Mouse (Mus musculus) MEL (cell line): ENCODE results near the gene B4galt1. TPM values are rescaled to one million over a fixed set of nuclear protein-coding genes. Genes with fewer than 3 reads are reported as not detected.
A peak's percentile ranks its signal among the peaks of the same experiment; 100 is the strongest.

Source experiments
- DNase-seq: peaks from one replicate; pipeline ENCODE4 v3.0.0; 2011; ENCODE audit warnings: low read depth, low spot score
- H3K27ac ChIP-seq: 2 replicates; pipeline ENCODE4 v1.5.1; 2012; ENCODE audit warnings: low read depth, mild to moderate bottlenecking, control low read depth, low read length, moderate library complexity; ENCODE audit not compliant: control insufficient read depth
- H3K27me3 ChIP-seq, 2 experiments: fragments of 150-350 bp in 1 of 2; sonication (generic) in 1 of 2; 2 replicates each; pipeline ENCODE4 v1.6.1; 2012; ENCODE audit warnings: low read length in 2 of 2, mild to moderate bottlenecking in 2 of 2, improper control_type of control experiment in 1 of 2, moderate library complexity in 1 of 2; ENCODE audit not compliant: insufficient read depth in 2 of 2, control insufficient read depth in 1 of 2
- H3K36me3 ChIP-seq, 2 experiments: 2 replicates each; pipeline ENCODE4 v1.6.1; 2012 to 2014; ENCODE audit warnings: low read length in 2 of 2, improper control_type of control experiment in 1 of 2, inconsistent platforms in 1 of 2, mild to moderate bottlenecking in 1 of 2; ENCODE audit not compliant: insufficient read depth in 2 of 2, control insufficient read depth in 1 of 2
- H3K4me1 ChIP-seq, 2 experiments: fragments of 150-350 bp in 1 of 2; sonication (generic) in 1 of 2; 2 replicates each; pipeline ENCODE4 v1.6.1; 2012; ENCODE audit warnings: low read length in 2 of 2, improper control_type of control experiment in 1 of 2, mild to moderate bottlenecking in 1 of 2; ENCODE audit not compliant: insufficient read depth in 2 of 2, control insufficient read depth in 1 of 2
- H3K4me3 ChIP-seq, 2 experiments: fragments of 150-350 bp in 1 of 2; sonication (generic) in 1 of 2; 2 replicates each; pipeline ENCODE4 v1.5.1; 2012; ENCODE audit warnings: low read depth in 2 of 2, low read length in 2 of 2, mild to moderate bottlenecking in 2 of 2, moderate library complexity in 2 of 2, control low read depth in 1 of 2, improper control_type of control experiment in 1 of 2; ENCODE audit not compliant: control insufficient read depth in 1 of 2, insufficient read depth in 1 of 2
- H3K79me2 ChIP-seq: 2 replicates; pipeline ENCODE4 v1.6.1; 2012; ENCODE audit warnings: mild to moderate bottlenecking, low read length, moderate library complexity; ENCODE audit not compliant: control insufficient read depth, poor library complexity, insufficient read depth
- H3K9ac ChIP-seq: 2 replicates; pipeline ENCODE4 v1.6.1; 2012; ENCODE audit warnings: low read depth, mild to moderate bottlenecking, control low read depth, low read length, moderate library complexity; ENCODE audit not compliant: control insufficient read depth, poor library complexity, severe bottlenecking
- H3K9me3 ChIP-seq: fragments of 150-350 bp; sonication (generic); replicated peaks from 2 replicates; pipeline ENCODE4 v1.6.1; 2012; ENCODE audit warnings: mild to moderate bottlenecking, low read length, improper control_type of control experiment, moderate library complexity; ENCODE audit not compliant: insufficient read depth
- E2F4 ChIP-seq: IDR thresholded peaks from 2 replicates; pipeline ENCODE4 v1.6.1; 2011; ENCODE audit warnings: low read depth, low read length, improper control_type of control experiment, borderline replicate concordance
- ELF1 ChIP-seq: IDR thresholded peaks from 2 replicates; pipeline ENCODE4 v1.6.1; 2014; ENCODE audit warnings: low read depth, mild to moderate bottlenecking, inconsistent platforms, low read length, improper control_type of control experiment, moderate library complexity
- ETS1 ChIP-seq: IDR thresholded peaks from 2 replicates; pipeline ENCODE4 v1.6.1; 2012; ENCODE audit warnings: low read depth, mild to moderate bottlenecking, inconsistent platforms, low read length, improper control_type of control experiment, moderate library complexity
- GATA1 ChIP-seq: IDR thresholded peaks from 2 replicates; pipeline ENCODE4 v1.6.1; 2011; ENCODE audit warnings: low read depth, low read length, improper control_type of control experiment
- JUND ChIP-seq: IDR thresholded peaks from 2 replicates; pipeline ENCODE4 v1.6.1; 2011; ENCODE audit warnings: low read depth, mild to moderate bottlenecking, improper control_type of control experiment, low read length
- MAFK ChIP-seq: IDR thresholded peaks from 2 replicates; pipeline ENCODE4 v1.6.1; 2011; ENCODE audit warnings: low read depth, mild to moderate bottlenecking, low read length, improper control_type of control experiment, borderline replicate concordance
- MAX ChIP-seq: IDR thresholded peaks from 2 replicates; pipeline ENCODE4 v1.6.1; 2011; ENCODE audit warnings: low read length, improper control_type of control experiment
- MAZ ChIP-seq: IDR thresholded peaks from 2 replicates; pipeline ENCODE4 v1.6.1; 2012; ENCODE audit warnings: low read depth, mild to moderate bottlenecking, inconsistent platforms, low read length, improper control_type of control experiment
- MXI1 ChIP-seq: IDR thresholded peaks from 2 replicates; pipeline ENCODE4 v1.6.1; 2011; ENCODE audit warnings: mild to moderate bottlenecking, low read depth, low read length, improper control_type of control experiment
- NELFE ChIP-seq: IDR thresholded peaks from 2 replicates; pipeline ENCODE4 v1.6.1; 2011; ENCODE audit warnings: low read depth, low read length, improper control_type of control experiment
- POLR2A ChIP-seq, 2 experiments: IDR thresholded peaks; 2 replicates each; pipeline ENCODE4 v1.6.1; 2011 to 2012; ENCODE audit warnings: low read length in 2 of 2, mild to moderate bottlenecking in 2 of 2, control low read depth in 1 of 2, improper control_type of control experiment in 1 of 2, low read depth in 1 of 2, moderate library complexity in 1 of 2; ENCODE audit not compliant: control insufficient read depth in 1 of 2, insufficient read depth in 1 of 2, poor library complexity in 1 of 2
- POLR2AphosphoS2 ChIP-seq: IDR thresholded peaks from 2 replicates; pipeline ENCODE4 v1.6.1; 2011; ENCODE audit warnings: low read length, improper control_type of control experiment
- POLR2AphosphoS5 ChIP-seq: IDR thresholded peaks from 2 replicates; pipeline ENCODE4 v1.6.1; 2012; ENCODE audit warnings: low read depth, borderline replicate concordance, mild to moderate bottlenecking, inconsistent platforms, low read length, moderate library complexity, mixed read lengths
- RAD21 ChIP-seq: IDR thresholded peaks from 2 replicates; pipeline ENCODE4 v1.6.1; 2011; ENCODE audit warnings: mild to moderate bottlenecking, low read depth, low read length, improper control_type of control experiment
- RCOR1 ChIP-seq: IDR thresholded peaks from 2 replicates; pipeline ENCODE4 v1.6.1; 2012; ENCODE audit warnings: low read depth, mild to moderate bottlenecking, inconsistent platforms, low read length, improper control_type of control experiment
- SIN3A ChIP-seq: IDR thresholded peaks from 2 replicates; pipeline ENCODE4 v1.6.1; 2012; ENCODE audit warnings: low read length, improper control_type of control experiment, inconsistent platforms
- SMC3 ChIP-seq: IDR thresholded peaks from 2 replicates; pipeline ENCODE4 v1.6.1; 2011; ENCODE audit warnings: low read depth, low read length, improper control_type of control experiment
- TAL1 ChIP-seq: IDR thresholded peaks from 2 replicates; pipeline ENCODE4 v1.6.1; 2012; ENCODE audit warnings: mild to moderate bottlenecking, inconsistent platforms, low read length, moderate library complexity, mixed read lengths
- TCF12 ChIP-seq: IDR thresholded peaks from 2 replicates; pipeline ENCODE4 v1.6.1; 2014; ENCODE audit warnings: low read depth, mild to moderate bottlenecking, inconsistent platforms, low read length, improper control_type of control experiment, moderate library complexity
- UBTF ChIP-seq: IDR thresholded peaks from 2 replicates; pipeline ENCODE4 v1.6.1; 2012; ENCODE audit warnings: low read depth, mild to moderate bottlenecking, inconsistent platforms, low read length, improper control_type of control experiment, moderate library complexity, borderline replicate concordance; ENCODE audit not compliant: insufficient read depth
- ZC3H11A ChIP-seq: IDR thresholded peaks from 2 replicates; pipeline ENCODE4 v1.6.1; 2012; ENCODE audit warnings: low read depth, mild to moderate bottlenecking, inconsistent platforms, low read length, improper control_type of control experiment
- ZKSCAN1 ChIP-seq: IDR thresholded peaks from 2 replicates; pipeline ENCODE4 v1.6.1; 2012; ENCODE audit warnings: low read depth, mild to moderate bottlenecking, inconsistent platforms, low read length, improper control_type of control experiment, moderate library complexity
- ZMIZ1 ChIP-seq: IDR thresholded peaks from 2 replicates; pipeline ENCODE4 v1.6.1; 2012; ENCODE audit warnings: low read depth, mild to moderate bottlenecking, inconsistent platforms, low read length, improper control_type of control experiment, moderate library complexity
- ZNF384 ChIP-seq: IDR thresholded peaks from 2 replicates; pipeline ENCODE4 v1.6.1; 2012; ENCODE audit warnings: low read depth, mild to moderate bottlenecking, inconsistent platforms, low read length, improper control_type of control experiment
- polyA plus RNA-seq, 2 experiments: library from polyadenylated mRNA; stranded (reverse) in 1 of 2; unstranded in 1 of 2; fragments of >175 nt in 1 of 2; fragments of >200 nt in 1 of 2; gene quantifications; 2 replicates each; pipeline versions ENCODE4 v1.2.1 to v1.2.4; 2012; ENCODE audit warnings: low replicate concordance in 2 of 2, low read depth in 1 of 2; ENCODE audit not compliant: insufficient read length in 2 of 2, insufficient read depth in 1 of 2, missing spikeins in 1 of 2
- total RNA-seq: library from RNA; depleted of rRNA; stranded (reverse); fragments of 300-350 nt; gene quantifications from 2 replicates; pipeline ENCODE4 v1.2.3, GENCODE M21; 2012

The B4galt1 gene
- total and polyA plus RNA-seq, 3 experiments: 10.8 to 22.5 TPM; not detected in 1

GRCm38 (mm10) chr4:40854387-40854933 is 655 bp upstream of the B4galt1 start:
- peaks cover 22% of the 10 kb centered on the region for H3K79me2 ChIP-seq
- no peak for DNase-seq
- TF ChIP-seq MXI1 (no peak), ZKSCAN1 (no peak), ZMIZ1 (no peak), GATA1 (no peak), POLR2A (IDR thresholded peaks at IDR 0.05; ENCODE audit: control insufficient read depth in 1 of 2, insufficient read depth in 1 of 2, low read depth in 1 of 2, low read length in 2 of 2, poor library complexity in 1 of 2) (no peak), NELFE (no peak), MAZ (no peak), ETS1 (no peak), JUND (no peak), RAD21 (no peak), E2F4 (no peak), ZC3H11A (no peak), SMC3 (no peak), MAFK (no peak), POLR2AphosphoS2 (no peak), POLR2AphosphoS5 (no peak), UBTF (no peak), RCOR1 (no peak)
- H3K4me1 ChIP-seq: peaks cover 7 to 37% of the 10 kb centered on the region in 2 experiments
- peak overlapping the region; percentile 71 for H3K9ac ChIP-seq
- no peaks in the 10 kb centered on the region for H3K27me3 ChIP-seq
- peak overlapping the region; percentile 44 for H3K27ac ChIP-seq
- no peaks in the 10 kb centered on the region for H3K9me3 ChIP-seq
- H3K4me3 ChIP-seq: peak overlapping the region; percentile 68 to 82
- H3K36me3 ChIP-seq: peaks cover 0 to 36% of the 10 kb centered on the region in 2 experiments; a peak in 2 of 4 replicates

DNA sequence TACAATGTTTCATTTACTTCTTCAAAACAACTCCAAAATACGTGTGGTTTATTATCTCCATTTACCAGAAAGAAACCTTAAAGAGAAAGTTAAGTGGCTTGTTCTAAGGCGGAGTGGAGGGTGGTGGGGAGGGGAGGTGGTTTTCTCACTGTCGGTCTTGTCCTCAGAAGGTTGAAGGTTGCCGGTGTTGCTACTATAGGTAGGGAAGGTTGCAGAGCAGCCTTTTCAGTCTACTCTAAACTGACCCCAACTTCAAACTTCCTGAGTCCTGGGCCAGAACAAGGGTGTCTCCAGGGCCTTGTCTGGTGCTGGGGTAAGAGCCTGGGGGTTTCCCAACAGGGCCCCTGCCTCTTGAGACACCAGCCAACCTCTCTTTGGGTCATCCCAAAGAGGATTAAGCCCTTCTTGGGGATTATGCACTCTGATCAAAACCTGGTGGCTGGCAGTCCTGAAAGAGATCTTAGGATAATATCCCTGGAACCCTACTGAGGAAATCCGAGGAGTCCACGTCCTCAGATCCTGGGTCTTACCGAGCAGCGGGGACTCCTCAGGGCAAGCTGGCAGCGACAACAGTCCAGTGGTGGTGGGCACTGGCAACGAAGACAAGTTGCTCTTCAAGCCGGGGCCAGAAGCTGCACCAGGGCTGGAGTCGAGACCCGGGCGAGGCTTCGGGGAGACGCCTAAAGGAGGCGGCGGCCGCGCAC is 792 bp downstream of the B4galt1 start:
- TF ChIP-seq ZNF384: no peak
- peak; percentile 12; the same call in 1 of the 2 replicates for TF ChIP-seq GATA1
- peak; percentile 11; the same call in 1 of the 2 replicates for TF ChIP-seq MAX
- no peak for TF ChIP-seq MAFK
- TF ChIP-seq TCF12: 0 out of 2 replicates have a peak, but pooled peaks have one; percentile 36
- peak; percentile 75 for TF ChIP-seq SIN3A
- peak; percentile 62 for TF ChIP-seq TAL1
- TF ChIP-seq MXI1: peak; percentile 51
- no peak for TF ChIP-seq ELF1
- peak; percentile 79 for DNase-seq
- Histone ChIP-seq H3K79me2 (peaks cover 28% of the 10 kb centered on the region), H3K27ac (peak overlapping the region; percentile 72), H3K9ac (peak overlapping the region; percentile 88), H3K36me3 (peaks cover 0 to 43% of the 10 kb centered on the region in 2 experiments; a peak in 2 of 4 replicates), H3K4me3 (peak overlapping the region; percentile 80 to 83), H3K9me3 (no peaks in the 10 kb centered on the region), H3K27me3 (no peaks in the 10 kb centered on the region), H3K4me1 (peaks cover 7 to 46% of the 10 kb centered on the region in 2 experiments)
